Mouse (Mus musculus) spleen, adult 2 months (tissue): ENCODE data around the gene Fgfr2. TPM values are rescaled to one million over a fixed set of nuclear protein-coding genes. Genes with fewer than 3 reads are reported as not detected.

Experiments used
- DNase-seq, 2 experiments: peaks; one replicate each; pipeline versions ENCODE4 v3.0.0 to v3.0.0-alpha.2; 2012 to 2021; ENCODE audit warnings: low spot score in 2 of 2, low read depth in 1 of 2
- H3K27ac ChIP-seq: fragments of 200-500 bp; 2 replicates; pipeline ENCODE4 v1.5.1; 2012; ENCODE audit warnings: low read length, inconsistent platforms; ENCODE audit not compliant: insufficient read depth
- H3K27me3 ChIP-seq: fragments of 200-500 bp; 2 replicates; pipeline ENCODE4 v1.6.1; 2012; ENCODE audit warnings: mild to moderate bottlenecking, moderate library complexity, low read length, inconsistent platforms; ENCODE audit not compliant: control insufficient read depth, insufficient read depth
- H3K36me3 ChIP-seq: fragments of 200-500 bp; 2 replicates; pipeline ENCODE4 v1.6.1; 2012; ENCODE audit warnings: mild to moderate bottlenecking, low read length, inconsistent platforms; ENCODE audit not compliant: control insufficient read depth, insufficient read depth
- H3K4me1 ChIP-seq: fragments of 200-500 bp; 2 replicates; pipeline ENCODE4 v1.6.1; 2011; ENCODE audit warnings: inconsistent platforms; ENCODE audit not compliant: control insufficient read depth, insufficient read depth, insufficient read length
- H3K4me3 ChIP-seq: fragments of 200-500 bp; 2 replicates; pipeline ENCODE4 v1.5.1; 2011; ENCODE audit warnings: mild to moderate bottlenecking, inconsistent platforms; ENCODE audit not compliant: insufficient read depth, insufficient read length; ENCODE audit errors: extremely low read depth
- CTCF ChIP-seq: fragments of 200-500 bp; IDR thresholded peaks from 2 replicates; pipeline ENCODE4 v1.5.1; 2011; ENCODE audit warnings: mild to moderate bottlenecking, inconsistent platforms; ENCODE audit not compliant: insufficient read depth, insufficient read length, insufficient replicate concordance; ENCODE audit errors: extremely low read depth
- POLR2A ChIP-seq: fragments of 200-500 bp; IDR thresholded peaks from 2 replicates; pipeline ENCODE4 v1.6.1; 2011; ENCODE audit warnings: low read depth, low read length, inconsistent platforms
- WGBS: fragments of 180-500 bp; shearing (Covaris S2); methylation state at CpG from one replicate; pipeline ENCODE4 v1.1.7; 2018; 5-methylcytosine and 5-hydroxymethylcytosine counted together
- polyA plus RNA-seq: library from polyadenylated mRNA; depleted of rRNA; stranded (reverse); fragments of >200 nt; gene quantifications from 2 replicates; pipeline ENCODE4 v1.2.3, GENCODE M21; 2012

Gene Fgfr2
- polyA plus RNA-seq, 1 experiment, result 1.6 TPM

GRCm38 (mm10) chr7:130261684-130262527 is 2861.2 kb downstream of the Fgfr2 start:
- no peak for DNase-seq
- no peak overlapping the region for H3K27ac ChIP-seq
- peaks cover 11% of the 10 kb centered on the region for H3K27me3 ChIP-seq

GRCm38 (mm10) chr7:130260905-130261683 is 2862.1 kb downstream of the Fgfr2 start:
- TF ChIP-seq POLR2A (no peak), CTCF (no peak)
- Histone ChIP-seq H3K36me3 (no peaks in the 10 kb centered on the region), H3K4me3 (no peak overlapping the region), H3K27ac (no peak overlapping the region), H3K27me3 (peaks cover 11% of the 10 kb centered on the region), H3K4me1 (no peaks in the 10 kb centered on the region)
- DNase-seq, result no peak
- WGBS, result 87% methylated on average over 20 of the region's 20 CpGs

More at GRCm38 (mm10) chr7:130261684-130262527, 2861.2 kb downstream of the Fgfr2 start:
- 45% methylated on average over 17 of the region's 17 CpGs for WGBS
- H3K4me1 ChIP-seq, result no peaks in the 10 kb centered on the region
- no peaks in the 10 kb centered on the region for H3K36me3 ChIP-seq
- TF ChIP-seq CTCF, result no peak
- no peak for TF ChIP-seq POLR2A
- H3K4me3 ChIP-seq, result no peak overlapping the region

- no peak overlapping the region for H3K27ac ChIP-seq
- DNase-seq, result no peak
- TF ChIP-seq CTCF, result no peak
- TF ChIP-seq POLR2A, result no peak
- H3K4me1 ChIP-seq, result no peaks in the 10 kb centered on the region
- no peak overlapping the region for H3K4me3 ChIP-seq
- H3K27me3 ChIP-seq, result peaks cover 4% of the 10 kb centered on the region
- WGBS, result 22% methylated on average over 5 of the region's 5 CpGs
- H3K36me3 ChIP-seq, result no peaks in the 10 kb centered on the region
These were observed 2863.1 kb downstream of the Fgfr2 start for GRCm38 (mm10) chr7:130260060-130260459.

GRCm38 (mm10) chr7:130258704-130259295 is 2864.3 kb downstream of the Fgfr2 start:
- no peak for DNase-seq
- Histone ChIP-seq H3K27ac (no peak overlapping the region), H3K27me3 (no peaks in the 10 kb centered on the region; the same call in 1 of the 2 replicates), H3K4me3 (no peak overlapping the region), H3K36me3 (no peaks in the 10 kb centered on the region), H3K4me1 (no peaks in the 10 kb centered on the region)
- no peak for TF ChIP-seq CTCF
- TF ChIP-seq POLR2A, result no peak
- WGBS, result 41% methylated on average over 9 of the region's 9 CpGs

- 54% methylated on average over 8 of the region's 8 CpGs for WGBS
- TF ChIP-seq POLR2A (no peak), CTCF (no peak)
- no peaks in the 10 kb centered on the region for H3K4me1 ChIP-seq
- DNase-seq, result no peak
- no peak overlapping the region for H3K27ac ChIP-seq
- no peaks in the 10 kb centered on the region for H3K27me3 ChIP-seq
- no peaks in the 10 kb centered on the region for H3K36me3 ChIP-seq
- no peak overlapping the region for H3K4me3 ChIP-seq
These were observed 2865.0 kb downstream of the Fgfr2 start for GRCm38 (mm10) chr7:130257991-130258703.

GRCm38 (mm10) chr7:130253264-130253663 is 2869.9 kb downstream of the Fgfr2 start:
- H3K4me3 ChIP-seq, result no peak overlapping the region
- H3K36me3 ChIP-seq, result no peaks in the 10 kb centered on the region
- no peak for DNase-seq
- no peaks in the 10 kb centered on the region for H3K27me3 ChIP-seq
- no peak overlapping the region for H3K27ac ChIP-seq
- no peak for TF ChIP-seq CTCF
- no peak for TF ChIP-seq POLR2A
- H3K4me1 ChIP-seq, result no peaks in the 10 kb centered on the region
- 45% methylated on average over 4 of the region's 4 CpGs for WGBS
